Mouse (Mus musculus): Measurements from ENCODE around the gene Methig1. TPM values are rescaled to one million over a fixed set of nuclear protein-coding genes. Genes with fewer than 3 reads are reported as not detected.
"Not testable (repeated sequence)": the region's sequence is repeated elsewhere in the genome, so short reads cannot be mapped to it uniquely, and the experiment has no call there.

The Methig1 gene
- polyA plus RNA-seq, 1 experiment: not detected

GRCm38 (mm10) chr15:100312346-100312745 is 40.6 kb upstream of the Methig1 start:
- Histone ChIP-seq H3K4me3 (ENCODE audit: insufficient read depth, poor library complexity, severe bottlenecking) (no peak overlapping the region), H3K27me3 (ENCODE audit: control insufficient read depth, insufficient read depth, insufficient read length) (no peaks in the 10 kb centered on the region), H3K36me3 (ENCODE audit: control insufficient read depth, insufficient read depth) (no peaks in the 10 kb centered on the region), H3ac (ENCODE audit: control insufficient read depth, insufficient read length, low read depth) (no peak overlapping the region), H3K79me3 (ENCODE audit: low read depth) (no peaks in the 10 kb centered on the region), H3K79me2 (ENCODE audit: control insufficient read depth, insufficient read depth) (no peaks in the 10 kb centered on the region)
- TF ChIP-seq MYOD1 (IDR thresholded peaks at IDR 0.05; ENCODE audit: control insufficient read depth, insufficient read length, low read depth): no peak
- no peak for TF ChIP-seq FOSL1 (IDR thresholded peaks at IDR 0.05; ENCODE audit: insufficient read depth, low read length, poor library complexity, severe bottlenecking)
- no peak for TF ChIP-seq CTCF (IDR thresholded peaks at IDR 0.05; ENCODE audit: control insufficient read depth, insufficient read depth, insufficient read length)

GRCm38 (mm10) chr15:100314448-100315145 is 38.4 kb upstream of the Methig1 start:
- Histone ChIP-seq H3K4me3 (ENCODE audit: insufficient read depth, poor library complexity, severe bottlenecking) (no peak overlapping the region), H3K79me3 (ENCODE audit: low read depth) (no peaks in the 10 kb centered on the region), H3ac (ENCODE audit: control insufficient read depth, insufficient read length, low read depth) (no peak overlapping the region), H3K79me2 (ENCODE audit: control insufficient read depth, insufficient read depth) (no peaks in the 10 kb centered on the region), H3K27me3 (ENCODE audit: control insufficient read depth, insufficient read depth, insufficient read length) (no peaks in the 10 kb centered on the region), H3K36me3 (ENCODE audit: control insufficient read depth, insufficient read depth) (no peaks in the 10 kb centered on the region)
- no peak for TF ChIP-seq FOSL1 (IDR thresholded peaks at IDR 0.05; ENCODE audit: insufficient read depth, low read length, poor library complexity, severe bottlenecking)
- TF ChIP-seq MYOD1 (IDR thresholded peaks at IDR 0.05; ENCODE audit: control insufficient read depth, insufficient read length, low read depth): no peak
- TF ChIP-seq USF1 (IDR thresholded peaks at IDR 0.05; ENCODE audit: low read depth): no peak

- not testable (repeated sequence) for H3K36me3 ChIP-seq (ENCODE audit: control insufficient read depth, insufficient read depth); H3K79me2 ChIP-seq (ENCODE audit: control insufficient read depth, insufficient read depth); H3ac ChIP-seq (ENCODE audit: control insufficient read depth, insufficient read length, low read depth); H3K79me3 ChIP-seq (ENCODE audit: low read depth); H3K27me3 ChIP-seq (ENCODE audit: control insufficient read depth, insufficient read depth, insufficient read length); H3K4me3 ChIP-seq (ENCODE audit: insufficient read depth, poor library complexity, severe bottlenecking)
These were observed 34.8 kb upstream of the Methig1 start for GRCm38 (mm10) chr15:100318014-100318671.

GRCm38 (mm10) chr15:100319884-100320283 is 33.1 kb upstream of the Methig1 start:
- H3K4me3 ChIP-seq (ENCODE audit: insufficient read depth, poor library complexity, severe bottlenecking): no peak overlapping the region
- no peaks in the 10 kb centered on the region for H3K79me2 ChIP-seq (ENCODE audit: control insufficient read depth, insufficient read depth)
- H3K79me3 ChIP-seq (ENCODE audit: low read depth): no peaks in the 10 kb centered on the region
- no peaks in the 10 kb centered on the region for H3K27me3 ChIP-seq (ENCODE audit: control insufficient read depth, insufficient read depth, insufficient read length)
- H3K36me3 ChIP-seq (ENCODE audit: control insufficient read depth, insufficient read depth): no peaks in the 10 kb centered on the region
- no peak overlapping the region for H3ac ChIP-seq (ENCODE audit: control insufficient read depth, insufficient read length, low read depth)
- TF ChIP-seq MAX (IDR thresholded peaks at IDR 0.05) (no peak), CTCF (IDR thresholded peaks at IDR 0.05; ENCODE audit: control insufficient read depth, insufficient read depth, insufficient read length) (no peak), MYOD1 (IDR thresholded peaks at IDR 0.05; ENCODE audit: control insufficient read depth, insufficient read length, low read depth) (no peak), CEBPB (IDR thresholded peaks at IDR 0.05; ENCODE audit: low read depth) (no peak), FOSL1 (IDR thresholded peaks at IDR 0.05; ENCODE audit: insufficient read depth, low read length, poor library complexity, severe bottlenecking) (no peak), MYOG (IDR thresholded peaks at IDR 0.05; ENCODE audit: control insufficient read depth, extremely low read depth, insufficient read length) (no peak), USF1 (IDR thresholded peaks at IDR 0.05; ENCODE audit: low read depth) (no peak)

- H3ac ChIP-seq (ENCODE audit: control insufficient read depth, insufficient read length, low read depth): no peak overlapping the region
- no peaks in the 10 kb centered on the region for H3K27me3 ChIP-seq (ENCODE audit: control insufficient read depth, insufficient read depth, insufficient read length)
- H3K79me3 ChIP-seq (ENCODE audit: low read depth): no peaks in the 10 kb centered on the region
- no peak overlapping the region for H3K4me3 ChIP-seq (ENCODE audit: insufficient read depth, poor library complexity, severe bottlenecking)
- H3K36me3 ChIP-seq (ENCODE audit: control insufficient read depth, insufficient read depth): no peaks in the 10 kb centered on the region
- TF ChIP-seq CEBPB (IDR thresholded peaks at IDR 0.05; ENCODE audit: low read depth): peak; percentile 73
- no peak for TF ChIP-seq USF1 (IDR thresholded peaks at IDR 0.05; ENCODE audit: low read depth)
- H3K79me2 ChIP-seq (ENCODE audit: control insufficient read depth, insufficient read depth): no peaks in the 10 kb centered on the region
These were observed 32.5 kb upstream of the Methig1 start for GRCm38 (mm10) chr15:100320295-100320905.

- TF ChIP-seq USF1 (IDR thresholded peaks at IDR 0.05; ENCODE audit: low read depth): no peak
- TF ChIP-seq FOSL1 (IDR thresholded peaks at IDR 0.05; ENCODE audit: insufficient read depth, low read length, poor library complexity, severe bottlenecking): no peak
- TF ChIP-seq MYOD1 (IDR thresholded peaks at IDR 0.05; ENCODE audit: control insufficient read depth, insufficient read length, low read depth): no peak
- no peak for TF ChIP-seq CEBPB (IDR thresholded peaks at IDR 0.05; ENCODE audit: low read depth)
- TF ChIP-seq CTCF (IDR thresholded peaks at IDR 0.05; ENCODE audit: control insufficient read depth, insufficient read depth, insufficient read length): no peak
- no peak for TF ChIP-seq MYOG (IDR thresholded peaks at IDR 0.05; ENCODE audit: control insufficient read depth, extremely low read depth, insufficient read length)
- no peak for TF ChIP-seq MAX (IDR thresholded peaks at IDR 0.05)
- no peak overlapping the region for H3K4me3 ChIP-seq (ENCODE audit: insufficient read depth, poor library complexity, severe bottlenecking)
- no peaks in the 10 kb centered on the region for H3K27me3 ChIP-seq (ENCODE audit: control insufficient read depth, insufficient read depth, insufficient read length)
- no peaks in the 10 kb centered on the region for H3K36me3 ChIP-seq (ENCODE audit: control insufficient read depth, insufficient read depth)
- H3ac ChIP-seq (ENCODE audit: control insufficient read depth, insufficient read length, low read depth): no peak overlapping the region
- H3K79me3 ChIP-seq (ENCODE audit: low read depth): no peaks in the 10 kb centered on the region
- no peaks in the 10 kb centered on the region for H3K79me2 ChIP-seq (ENCODE audit: control insufficient read depth, insufficient read depth)
These were observed 31.8 kb upstream of the Methig1 start for GRCm38 (mm10) chr15:100321134-100321533.
